Mouse (Mus musculus) kidney, postnatal 25 days (tissue): ENCODE measurements at regions not wholly inside any gene's neighbourhood (a gene's known extent, or its start where the extent isn't known, plus 50 kb on each side); places are given as distances from the start of the nearest gene placed in this dataset.

ENCODE experiments used
- DNase-seq, 2 experiments: peaks; one replicate each; pipeline ENCODE4 v3.0.0; 2021; ENCODE audit warnings: mixed read lengths in 2 of 2

GRCm38 (mm10) chr12:13094111-13094851, 152.6 kb upstream of the Mycn start:
- DNase-seq: no peak

- no peak for DNase-seq
Observed at GRCm38 (mm10) chr12:13085951-13086350, 144.2 kb upstream of the Mycn start.

- DNase-seq: no peak
Observed at GRCm38 (mm10) chr12:13085484-13085883, 143.8 kb upstream of the Mycn start.

- DNase-seq: peak; percentile 56 to 61
Observed at GRCm38 (mm10) chr12:13083337-13084054, 141.8 kb upstream of the Mycn start.

- no peak for DNase-seq
Observed at GRCm38 (mm10) chr12:13080791-13081190, 139.1 kb upstream of the Mycn start.

- DNase-seq: no peak
Observed at GRCm38 (mm10) chr12:13079832-13080231, 138.1 kb upstream of the Mycn start.

GRCm38 (mm10) chr12:13077689-13078088, 136.0 kb upstream of the Mycn start:
- DNase-seq: no peak

- DNase-seq: no peak
Observed at GRCm38 (mm10) chr12:13076699-13077287, 135.1 kb upstream of the Mycn start.

- DNase-seq: no peak
Observed at GRCm38 (mm10) chr12:13073126-13073886, 131.6 kb upstream of the Mycn start.

- no peak for DNase-seq
Observed at GRCm38 (mm10) chr12:13067295-13067694, 125.6 kb upstream of the Mycn start.

GRCm38 (mm10) chr12:13066604-13067181, 125.0 kb upstream of the Mycn start:
- no peak for DNase-seq

GRCm38 (mm10) chr12:13059473-13059872, 117.8 kb upstream of the Mycn start:
- DNase-seq: no peak

- no peak for DNase-seq
Observed at GRCm38 (mm10) chr12:13056246-13056645, 114.5 kb upstream of the Mycn start.

- no peak for DNase-seq
Observed at GRCm38 (mm10) chr12:13054611-13055010, 112.9 kb upstream of the Mycn start.

- no peak for DNase-seq
Observed at GRCm38 (mm10) chr12:13053746-13054145, 112.0 kb upstream of the Mycn start.

- DNase-seq: no peak
Observed at GRCm38 (mm10) chr12:13052845-13053623, 111.3 kb upstream of the Mycn start.

- no peak for DNase-seq
Observed at GRCm38 (mm10) chr12:13052164-13052563, 110.5 kb upstream of the Mycn start.

- peak; percentile 41 to 62 for DNase-seq
Observed at GRCm38 (mm10) chr12:13049659-13050058, 107.9 kb upstream of the Mycn start.

- DNase-seq: peak; percentile 52 to 58
Observed at GRCm38 (mm10) chr12:13048168-13048727, 106.5 kb upstream of the Mycn start.

- no peak for DNase-seq
Observed at GRCm38 (mm10) chr12:13042934-13043333, 101.2 kb upstream of the Mycn start.

GRCm38 (mm10) chr12:13035108-13035741, 93.5 kb upstream of the Mycn start:
- DNase-seq: no peak
